ENCODE assay signal across 7 mouse cellular contexts in the genomic region with DNA sequence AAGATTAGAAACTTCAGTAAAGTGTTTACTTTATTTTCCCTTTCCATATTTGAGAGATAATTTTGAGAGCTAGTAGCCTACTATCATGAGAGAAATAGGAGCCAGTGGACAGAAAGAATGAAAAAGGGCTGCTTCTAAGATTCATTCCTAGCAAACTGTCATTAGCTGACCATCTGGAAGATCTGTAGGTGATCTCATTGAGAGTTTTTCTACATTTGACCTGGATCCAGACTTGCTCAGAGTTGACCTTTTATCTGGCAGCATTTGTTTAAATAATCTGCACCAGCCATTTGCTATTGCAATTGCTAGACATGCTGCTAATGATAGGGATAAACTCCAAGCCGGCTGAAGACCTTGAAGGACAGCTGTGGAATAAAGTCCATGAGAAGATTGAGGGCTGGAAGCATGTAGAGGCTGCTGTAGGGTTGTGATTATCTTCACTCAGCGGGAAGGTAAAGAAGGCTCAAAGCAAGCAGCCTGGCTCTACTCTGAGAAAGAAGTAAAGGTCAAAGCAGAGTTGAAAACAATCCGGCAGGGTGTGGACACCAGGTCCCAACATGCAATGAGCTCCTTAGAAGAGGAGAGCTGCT.
"Had no signal": no experiment of that assay in that cellular context is flagged by ENCODE, and none has a peak within 500 bp of the region (broad histone marks: within the 10 kb centered on the region; RNA-seq: fewer than 3 reads in every experiment).

No protein-coding gene starts in this region.

- DNase-seq: kidney, adult 9 months; kidney, postnatal 4 days; left cerebral cortex, postnatal 4 days; lung, adult 18-20 months; lung, postnatal 36 days; retina, postnatal 1 day; thymus, postnatal 4 days had no signal
